Mouse (Mus musculus): Measurements from ENCODE around the gene Kazn.

GRCm38 (mm10) chr4:142153526-142153925 is 85.7 kb downstream of the Kazn start:
- TF ChIP-seq CTCF (IDR thresholded peaks at IDR 0.05; ENCODE audit: low read depth, low read length) (peak; percentile 44), GATA1 (IDR thresholded peaks at IDR 0.05; ENCODE audit: borderline replicate concordance, low read length) (no peak), GATA2 (IDR thresholded peaks at IDR 0.05; ENCODE audit: borderline replicate concordance, low read depth, low read length) (no peak), POLR2AphosphoS5 (IDR thresholded peaks at IDR 0.05; ENCODE audit: insufficient replicate concordance, low read depth, low read length) (no peak)

Data from G1E (cell line).